Mouse (Mus musculus) adrenal gland, postnatal 4 days (tissue): ENCODE results near the gene Gm17124. TPM values are rescaled to one million over a fixed set of nuclear protein-coding genes. Genes with fewer than 3 reads are reported as not detected.
"Not testable (repeated sequence)": the region's sequence is repeated elsewhere in the genome, so short reads cannot be mapped to it uniquely, and the experiment has no call there.

Source experiments
- DNase-seq, 2 experiments: peaks; one replicate each; pipeline ENCODE4 v3.0.0; 2021 to 2022; ENCODE audit warnings: low spot score in 2 of 2, mixed read lengths in 2 of 2
- long read RNA-seq, 2 experiments: library from polyadenylated mRNA; stranded (forward); transcript quantifications; one replicate each; pipeline ENCODE4 v2.0.0; 2021
- microRNA-seq: library from miRNA; unstranded; fragments of <30 nt; microRNA quantifications from one replicate; pipeline ENCODE4 v1.2.0, GENCODE M21; 2021
- total RNA-seq, 2 experiments: library from RNA; stranded (reverse); gene quantifications; 2 replicates each; pipeline ENCODE4 v1.2.3; 2021

The Gm17124 gene
- total RNA-seq = not detected
- long read RNA-seq, experiment 1 = 0 reads
- long read RNA-seq, experiment 2 = 0 reads

GRCm38 (mm10) chr14:42599782-42600181, at the start of gene Gm17124:
Gene Gm17124 (minus strand): TSS chr14:42599882.
- not testable (repeated sequence) for DNase-seq

GRCm38 (mm10) chr14:42641817-42642216, 42.1 kb upstream of the Gm17124 start, which contains the start of gene Gm3633:
Gene Gm3633 (minus strand): TSS chr14:42641917.
- not testable (repeated sequence) for DNase-seq

Small RNAs within 50 kb of the gene (microRNA-seq; reads per million reads assigned to microRNA genes)
- gene Gm23620 (not detected), gene Gm25228 (not detected)

Other genes with a start within 250 kb of the Gm17124 start
- gene Gm8005, start 160.2 kb downstream of the Gm17124 start, total RNA-seq = not detected
- gene Gm8011, start 136.0 kb downstream of the Gm17124 start, total RNA-seq = not detected
- gene Gm8020, start 97.5 kb downstream of the Gm17124 start, total RNA-seq = not detected
- not detected for gene Gm8024, start 75.6 kb downstream of the Gm17124 start, total RNA-seq
- not detected for gene Gm3633, start 42.0 kb upstream of the Gm17124 start, total RNA-seq
- gene Gm10378, start 56.1 kb upstream of the Gm17124 start, total RNA-seq = not detected
- gene Gm3015, start 168.9 kb upstream of the Gm17124 start, total RNA-seq = not detected
- not detected for gene Gm10377, start 198.1 kb upstream of the Gm17124 start, total RNA-seq